Mouse (Mus musculus) lung, embryonic 16.5 days (tissue): ENCODE measurements at regions not wholly inside any gene's neighbourhood (a gene's known extent, or its start where the extent isn't known, plus 50 kb on each side); places are given as distances from the start of the nearest gene placed in this dataset.

Experiments
- ATAC-seq: fragments of 200-750 bp; cut with Nextera tagmentation; 2 replicates; pipeline ENCODE4 v1.8.0; 2017; ENCODE audit warnings: low read depth, mild to moderate bottlenecking, moderate library complexity
- H3K27ac ChIP-seq: fragments of 300-500 bp; sonication (generic); 2 replicates; pipeline ENCODE4 v1.5.1; 2014; ENCODE audit warnings: mild to moderate bottlenecking, control low read depth, low read length
- H3K27me3 ChIP-seq: fragments of 300-500 bp; sonication (generic); 2 replicates; pipeline ENCODE4 v1.6.1; 2014; ENCODE audit warnings: low read depth, low read length, mixed read lengths; ENCODE audit not compliant: control insufficient read depth, insufficient read depth
- H3K36me3 ChIP-seq: fragments of 300-500 bp; sonication (generic); 2 replicates; pipeline ENCODE4 v1.6.1; 2014; ENCODE audit warnings: low read length; ENCODE audit not compliant: control insufficient read depth, insufficient read depth
- H3K4me1 ChIP-seq: fragments of 300-500 bp; sonication (generic); replicated peaks from 2 replicates; pipeline ENCODE4 v1.6.1; 2014; ENCODE audit warnings: low read length, mixed read lengths; ENCODE audit not compliant: control insufficient read depth, insufficient read depth
- H3K4me2 ChIP-seq: fragments of 300-500 bp; sonication (generic); 2 replicates; pipeline ENCODE4 v1.6.1; 2014; ENCODE audit warnings: low read depth, low read length, control low read depth
- H3K4me3 ChIP-seq: fragments of 300-500 bp; sonication (generic); 2 replicates; pipeline ENCODE4 v1.5.1; 2014; ENCODE audit warnings: mild to moderate bottlenecking, low read length, control low read depth
- H3K9ac ChIP-seq: fragments of 300-500 bp; sonication (generic); 2 replicates; pipeline ENCODE4 v1.6.1; 2014; ENCODE audit warnings: low read length, control low read depth
- H3K9me3 ChIP-seq: fragments of 300-500 bp; sonication (generic); 2 replicates; pipeline ENCODE4 v1.6.1; 2016; ENCODE audit warnings: low read length; ENCODE audit not compliant: control insufficient read depth
- WGBS: fragments of 180-500 bp; shearing (Covaris S2); extraction: QIAGEN DNeasy Blood & Tissue Kit; methylation state at CpG from one replicate; pipeline ENCODE4 v1.1.7; 2014; 5-methylcytosine and 5-hydroxymethylcytosine counted together

DNA sequence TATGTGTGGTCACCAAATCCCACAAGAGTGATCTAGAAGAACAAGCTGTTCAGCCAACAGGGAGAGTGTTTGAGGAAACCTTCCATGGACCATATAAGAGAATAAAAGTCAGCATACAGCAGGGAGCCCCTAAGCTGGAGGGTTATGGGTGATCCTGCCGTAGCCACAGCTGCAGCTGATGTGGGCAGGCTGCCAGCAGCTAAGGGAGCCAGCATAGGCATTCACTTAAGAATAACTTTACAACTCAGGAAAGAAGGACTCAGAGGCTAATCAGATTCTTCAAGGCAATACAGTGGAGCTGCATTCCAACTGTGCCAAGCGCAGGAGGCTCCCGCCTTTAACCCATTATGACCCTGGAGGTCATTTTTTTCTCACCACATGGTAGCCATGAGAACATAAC is 121.6 kb downstream of the Uck2 start:
- no peak overlapping the region for H3K4me3 ChIP-seq
- H3K4me1 ChIP-seq = no peaks in the 10 kb centered on the region
- H3K4me2 ChIP-seq = no peak overlapping the region
- H3K36me3 ChIP-seq = no peaks in the 10 kb centered on the region
- no peak overlapping the region for H3K27ac ChIP-seq
- WGBS = 6% methylated on average over 3 of the region's 3 CpGs
- peak; percentile 20; the same call in 1 of the 2 replicates for ATAC-seq
- H3K27me3 ChIP-seq = no peaks in the 10 kb centered on the region
- H3K9ac ChIP-seq = no peak overlapping the region
- no peaks in the 10 kb centered on the region for H3K9me3 ChIP-seq

DNA sequence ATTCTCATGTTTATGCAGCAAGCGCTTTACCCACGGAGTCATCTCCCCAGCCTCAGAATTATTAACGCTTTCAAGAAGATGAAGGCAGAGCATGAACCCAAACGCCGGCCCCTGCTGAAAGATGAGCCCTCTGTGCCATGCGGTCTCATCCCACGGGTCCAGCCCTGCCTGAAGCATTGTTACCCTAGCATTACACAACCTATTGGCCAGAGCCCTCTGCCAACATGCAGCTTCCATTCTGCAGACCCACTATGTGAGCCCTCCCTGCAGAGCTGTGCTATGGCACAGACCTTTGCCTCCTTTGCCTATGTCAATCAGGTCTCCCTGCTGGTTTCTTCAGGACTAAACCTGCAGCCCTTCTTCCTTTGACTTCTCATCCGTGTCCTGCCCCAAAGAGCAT is 122.6 kb downstream of the Uck2 start:
- H3K27ac ChIP-seq = no peak overlapping the region
- H3K27me3 ChIP-seq = no peaks in the 10 kb centered on the region
- no peak overlapping the region for H3K9ac ChIP-seq
- H3K9me3 ChIP-seq = no peaks in the 10 kb centered on the region
- no peak for ATAC-seq
- H3K4me1 ChIP-seq = no peaks in the 10 kb centered on the region
- 69% methylated on average over 8 of the region's 8 CpGs for WGBS
- H3K4me2 ChIP-seq = no peak overlapping the region
- H3K4me3 ChIP-seq = no peak overlapping the region
- H3K36me3 ChIP-seq = no peaks in the 10 kb centered on the region

DNA sequence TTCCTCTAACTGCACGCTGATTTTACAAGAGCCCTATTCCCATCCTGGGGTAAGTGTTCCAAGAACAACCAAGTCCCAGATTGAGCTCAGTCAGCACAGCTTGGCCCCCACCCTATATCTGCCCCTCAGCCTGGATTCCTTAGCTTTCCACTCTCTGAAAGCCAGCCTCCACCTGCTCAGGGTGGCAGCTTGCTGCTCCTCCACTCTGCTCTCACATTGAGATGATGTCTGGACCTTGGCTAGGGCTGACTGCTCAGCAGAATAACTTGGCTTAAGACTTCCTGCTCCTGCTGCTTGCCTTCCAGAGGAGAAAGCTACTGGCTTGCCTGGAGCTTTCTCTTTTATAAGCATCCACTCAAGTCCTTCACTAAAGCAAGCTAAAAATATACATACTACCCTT is 125.6 kb downstream of the Uck2 start:
- no peak for ATAC-seq
- H3K27ac ChIP-seq = no peak overlapping the region
- 0 out of 2 replicates have a peak, but pooled peaks cover 2% of the 10 kb centered on the region for H3K9me3 ChIP-seq
- H3K36me3 ChIP-seq = no peaks in the 10 kb centered on the region
- no peak overlapping the region for H3K4me2 ChIP-seq
- no peak overlapping the region for H3K9ac ChIP-seq
- H3K27me3 ChIP-seq = no peaks in the 10 kb centered on the region
- H3K4me1 ChIP-seq = no peaks in the 10 kb centered on the region
- 59% methylated on average over 1 of the region's 1 CpGs for WGBS
- H3K4me3 ChIP-seq = no peak overlapping the region

DNA sequence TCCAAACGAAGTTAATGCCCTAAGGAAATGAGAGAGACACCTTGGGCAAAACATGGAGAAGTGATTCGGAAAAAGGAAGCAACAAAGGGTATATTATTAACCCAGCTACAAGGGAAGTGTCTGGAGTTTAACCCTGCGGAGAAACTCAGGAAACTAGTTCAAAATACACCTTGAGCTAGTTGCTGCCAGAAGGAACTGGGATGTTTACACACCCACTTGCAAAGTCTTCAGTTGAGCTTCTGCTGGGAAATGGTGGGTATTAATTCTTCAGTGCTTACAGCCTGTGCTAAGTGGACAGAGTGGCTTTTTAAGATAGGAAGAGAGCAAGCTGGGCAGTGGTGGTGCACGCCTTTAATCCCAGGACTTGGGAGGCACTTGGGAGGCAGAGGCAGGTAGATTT is 132.7 kb downstream of the Uck2 start:
- H3K36me3 ChIP-seq = no peaks in the 10 kb centered on the region
- no peak overlapping the region for H3K4me2 ChIP-seq
- H3K4me1 ChIP-seq = no peaks in the 10 kb centered on the region
- no peak overlapping the region for H3K9ac ChIP-seq
- H3K27me3 ChIP-seq = no peaks in the 10 kb centered on the region
- 50% methylated on average over 4 of the region's 4 CpGs for WGBS
- no peak overlapping the region for H3K27ac ChIP-seq
- H3K4me3 ChIP-seq = no peak overlapping the region
- no peak for ATAC-seq
- H3K9me3 ChIP-seq = 0 out of 2 replicates have a peak, but pooled peaks cover 2% of the 10 kb centered on the region

DNA sequence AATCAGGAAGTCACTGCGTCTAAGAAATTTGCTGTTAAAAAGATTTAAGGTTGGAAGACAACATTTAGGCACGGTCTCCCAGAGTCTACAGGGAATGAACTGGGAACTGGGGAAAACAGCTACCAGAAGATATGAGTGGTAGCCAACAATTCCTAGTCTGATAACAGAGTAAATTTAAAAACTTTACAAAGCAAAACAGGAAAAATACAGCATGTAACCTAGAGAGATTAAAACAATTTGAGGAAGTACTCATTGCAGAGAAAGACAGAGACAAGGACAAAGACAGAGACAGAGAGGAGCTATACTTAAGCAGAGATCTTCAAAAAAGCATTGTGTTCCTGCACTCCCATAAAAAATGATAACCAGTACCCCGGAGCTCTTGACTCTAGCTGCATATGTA is 140.8 kb downstream of the Uck2 start:
- Histone ChIP-seq H3K36me3 (no peaks in the 10 kb centered on the region), H3K4me2 (no peak overlapping the region), H3K4me3 (no peak overlapping the region), H3K9me3 (no peaks in the 10 kb centered on the region), H3K27ac (no peak overlapping the region), H3K9ac (no peak overlapping the region), H3K27me3 (no peaks in the 10 kb centered on the region), H3K4me1 (no peaks in the 10 kb centered on the region)
- ATAC-seq = no peak
- WGBS = 81% methylated on average over 3 of the region's 3 CpGs

DNA sequence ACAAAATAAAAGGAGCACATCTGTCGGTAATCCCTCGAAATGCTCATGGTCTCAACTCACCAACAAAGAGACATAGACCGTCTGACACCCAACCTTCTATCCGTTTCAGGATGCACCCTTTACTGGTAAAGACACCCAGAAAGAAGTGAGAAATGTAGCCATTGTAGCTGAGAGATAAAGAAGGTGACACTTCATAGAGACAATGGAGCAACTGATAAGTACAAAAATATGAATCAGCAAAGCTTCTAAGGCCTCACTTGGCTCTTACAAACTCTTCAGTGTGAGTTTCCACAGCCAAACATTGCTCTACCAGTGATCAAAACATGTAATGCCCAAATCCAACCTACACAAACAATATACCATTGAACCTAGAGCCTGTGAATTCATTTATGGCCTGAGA is 141.3 kb downstream of the Uck2 start:
- WGBS = 88% methylated on average over 4 of the region's 4 CpGs
- Histone ChIP-seq H3K4me2 (no peak overlapping the region), H3K9me3 (no peaks in the 10 kb centered on the region), H3K27ac (no peak overlapping the region), H3K36me3 (no peaks in the 10 kb centered on the region), H3K4me3 (no peak overlapping the region), H3K9ac (no peak overlapping the region), H3K4me1 (no peaks in the 10 kb centered on the region), H3K27me3 (no peaks in the 10 kb centered on the region)
- ATAC-seq = no peak
